Mouse (Mus musculus): ENCODE results near the gene Glod4. TPM values are rescaled to one million over a fixed set of nuclear protein-coding genes. Genes with fewer than 3 reads are reported as not detected.
A peak's percentile ranks its signal among the peaks of the same experiment; 100 is the strongest.

The Glod4 gene
- polyA plus RNA-seq, 1 experiment from 2014 or later: 122 TPM

DNA sequence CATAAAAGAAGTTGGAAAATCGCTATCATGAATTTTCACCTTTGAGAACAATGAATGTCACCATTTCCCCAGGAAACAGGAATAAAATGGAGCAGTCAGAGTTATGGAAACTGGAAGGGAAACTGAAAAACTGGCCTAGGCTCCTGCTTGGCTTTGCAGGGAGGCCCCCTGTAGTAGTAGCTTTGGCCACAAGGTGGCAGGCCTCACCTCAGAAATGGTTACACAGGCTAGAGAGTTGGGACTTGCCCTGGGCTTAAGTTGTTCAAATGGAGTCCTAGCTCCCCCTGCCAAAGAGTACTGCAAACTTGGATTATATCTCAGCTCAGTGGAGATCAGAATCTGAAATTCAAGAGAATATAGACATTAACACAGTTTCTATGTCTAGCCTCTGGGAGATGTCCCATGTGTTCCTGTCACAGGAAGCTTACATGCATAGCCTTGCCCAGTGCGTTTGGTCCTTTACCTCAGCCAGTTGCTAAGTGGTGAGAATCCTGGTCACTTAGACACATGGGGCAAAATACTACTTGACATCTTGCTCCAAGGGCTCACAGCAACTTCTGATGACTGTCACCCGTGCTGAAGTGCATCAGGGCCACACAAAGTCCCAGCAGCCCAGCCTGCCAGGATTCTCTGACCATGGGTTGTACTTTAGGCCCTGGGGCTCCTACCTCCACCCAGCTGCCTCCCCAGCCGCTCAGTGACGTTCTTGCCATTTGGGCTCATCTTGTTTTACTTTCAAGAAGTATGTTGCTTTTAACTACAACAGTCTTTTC, 9.8 kb upstream of the Glod4 start:
- H3K27me3 ChIP-seq (ENCODE audit: control insufficient read depth, insufficient read depth, low read length): no peaks in the 10 kb centered on the region
- H3K27ac ChIP-seq (ENCODE audit: low read length): no peak overlapping the region
- peaks cover 16% of the 10 kb centered on the region for H3K36me3 ChIP-seq (ENCODE audit: control insufficient read depth, insufficient read depth)
- H3K9me3 ChIP-seq (replicated peaks; ENCODE audit: control insufficient read depth, low read length): no peaks in the 10 kb centered on the region
- 46% methylated on average over 5 of the region's 5 CpGs for WGBS
- H3K4me2 ChIP-seq (ENCODE audit: low read depth, low read length): no peak overlapping the region
- no peak overlapping the region for H3K4me3 ChIP-seq (ENCODE audit: low read length)
- no peaks in the 10 kb centered on the region for H3K4me1 ChIP-seq (ENCODE audit: control insufficient read depth, insufficient read depth, low read length)
- peak; percentile 72 for ATAC-seq (replicated peaks; ENCODE audit: extremely low read depth, insufficient read depth, low FRiP score)
- H3K9ac ChIP-seq (ENCODE audit: low read length): no peak overlapping the region

DNA sequence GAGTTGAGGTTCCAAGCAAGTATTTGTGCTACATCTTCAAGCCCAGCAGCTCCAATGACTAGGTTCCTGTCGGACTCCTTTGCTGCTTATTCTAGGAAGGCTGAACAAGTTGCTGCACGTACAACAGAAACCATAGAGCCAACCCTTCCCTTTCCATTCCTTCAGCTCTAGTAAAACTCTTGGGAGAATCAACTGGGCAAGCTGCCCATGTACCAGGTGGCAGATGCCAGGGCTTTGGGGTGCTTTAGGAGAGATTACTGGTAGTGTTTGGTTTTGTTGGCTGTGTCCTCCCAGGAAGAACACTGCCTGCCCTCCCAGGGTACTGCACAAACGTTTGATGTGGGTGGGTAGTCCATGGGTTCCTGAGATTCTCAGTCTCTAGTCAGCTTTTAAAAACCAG, 8.5 kb upstream of the Glod4 start:
- Histone ChIP-seq H3K9ac (ENCODE audit: low read length) (no peak overlapping the region), H3K27me3 (ENCODE audit: control insufficient read depth, insufficient read depth, low read length) (no peaks in the 10 kb centered on the region), H3K4me1 (ENCODE audit: control insufficient read depth, insufficient read depth, low read length) (no peaks in the 10 kb centered on the region), H3K9me3 (replicated peaks; ENCODE audit: control insufficient read depth, low read length) (no peaks in the 10 kb centered on the region), H3K27ac (ENCODE audit: low read length) (no peak overlapping the region), H3K36me3 (ENCODE audit: control insufficient read depth, insufficient read depth) (peaks cover 16% of the 10 kb centered on the region), H3K4me2 (ENCODE audit: low read depth, low read length) (no peak overlapping the region), H3K4me3 (ENCODE audit: low read length) (no peak overlapping the region)
- WGBS: 55% methylated on average over 3 of the region's 3 CpGs
- ATAC-seq (replicated peaks; ENCODE audit: extremely low read depth, insufficient read depth, low FRiP score): no peak

DNA sequence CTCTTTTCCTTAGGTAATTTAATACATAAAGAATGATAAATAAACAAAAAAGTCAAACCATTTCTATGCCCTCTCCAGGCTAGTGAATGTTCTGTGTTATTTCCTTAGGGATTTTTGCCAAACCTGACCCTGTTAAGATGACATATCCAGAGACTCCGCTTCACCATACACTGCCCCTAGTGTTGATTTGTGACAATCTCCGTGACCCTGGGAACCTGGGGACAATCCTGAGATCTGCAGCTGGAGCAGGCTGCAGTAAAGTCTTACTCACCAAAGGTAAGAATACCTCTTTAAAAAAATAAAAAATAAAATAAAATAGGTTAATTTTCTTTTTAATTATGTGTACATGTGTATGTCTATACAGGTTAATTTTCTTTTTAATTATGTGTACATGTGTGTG, 3.7 kb upstream of the Glod4 start:
- no peaks in the 10 kb centered on the region for H3K9me3 ChIP-seq (replicated peaks; ENCODE audit: control insufficient read depth, low read length)
- H3K4me2 ChIP-seq (ENCODE audit: low read depth, low read length): no peak overlapping the region
- no peak overlapping the region for H3K4me3 ChIP-seq (ENCODE audit: low read length)
- peaks cover 19% of the 10 kb centered on the region for H3K36me3 ChIP-seq (ENCODE audit: control insufficient read depth, insufficient read depth)
- 39% methylated on average over 2 of the region's 2 CpGs for WGBS
- no peak overlapping the region for H3K27ac ChIP-seq (ENCODE audit: low read length)
- H3K27me3 ChIP-seq (ENCODE audit: control insufficient read depth, insufficient read depth, low read length): no peaks in the 10 kb centered on the region
- H3K4me1 ChIP-seq (ENCODE audit: control insufficient read depth, insufficient read depth, low read length): peaks cover 14% of the 10 kb centered on the region
- no peak overlapping the region for H3K9ac ChIP-seq (ENCODE audit: low read length)
- ATAC-seq (replicated peaks; ENCODE audit: extremely low read depth, insufficient read depth, low FRiP score): no peak

DNA sequence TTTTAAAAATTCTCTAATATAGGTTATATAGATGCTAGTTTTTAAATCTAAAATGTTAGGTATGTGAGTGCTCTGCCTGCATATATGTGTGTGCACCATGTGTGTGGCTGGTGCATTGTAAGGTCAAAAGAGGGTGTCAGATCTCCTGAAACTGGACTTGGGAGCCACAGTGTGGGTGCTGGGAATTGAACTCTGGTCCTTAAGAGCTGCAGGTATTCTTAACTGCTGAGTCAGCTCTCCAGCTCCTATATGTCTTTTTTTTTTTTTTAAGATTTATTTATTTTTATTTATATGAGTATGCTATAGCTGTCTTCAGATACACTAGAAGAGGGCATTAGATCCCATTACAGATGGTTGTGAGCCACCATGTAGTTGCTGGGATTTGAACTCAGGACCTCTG, 2.9 kb upstream of the Glod4 start:
- no peak overlapping the region for H3K4me3 ChIP-seq (ENCODE audit: low read length)
- H3K4me1 ChIP-seq (ENCODE audit: control insufficient read depth, insufficient read depth, low read length): peaks cover 14% of the 10 kb centered on the region
- H3K27ac ChIP-seq (ENCODE audit: low read length): no peak overlapping the region
- no peak overlapping the region for H3K9ac ChIP-seq (ENCODE audit: low read length)
- H3K36me3 ChIP-seq (ENCODE audit: control insufficient read depth, insufficient read depth): peaks cover 19% of the 10 kb centered on the region
- ATAC-seq (replicated peaks; ENCODE audit: extremely low read depth, insufficient read depth, low FRiP score): no peak
- H3K27me3 ChIP-seq (ENCODE audit: control insufficient read depth, insufficient read depth, low read length): no peaks in the 10 kb centered on the region
- H3K9me3 ChIP-seq (replicated peaks; ENCODE audit: control insufficient read depth, low read length): no peaks in the 10 kb centered on the region
- H3K4me2 ChIP-seq (ENCODE audit: low read depth, low read length): no peak overlapping the region

DNA sequence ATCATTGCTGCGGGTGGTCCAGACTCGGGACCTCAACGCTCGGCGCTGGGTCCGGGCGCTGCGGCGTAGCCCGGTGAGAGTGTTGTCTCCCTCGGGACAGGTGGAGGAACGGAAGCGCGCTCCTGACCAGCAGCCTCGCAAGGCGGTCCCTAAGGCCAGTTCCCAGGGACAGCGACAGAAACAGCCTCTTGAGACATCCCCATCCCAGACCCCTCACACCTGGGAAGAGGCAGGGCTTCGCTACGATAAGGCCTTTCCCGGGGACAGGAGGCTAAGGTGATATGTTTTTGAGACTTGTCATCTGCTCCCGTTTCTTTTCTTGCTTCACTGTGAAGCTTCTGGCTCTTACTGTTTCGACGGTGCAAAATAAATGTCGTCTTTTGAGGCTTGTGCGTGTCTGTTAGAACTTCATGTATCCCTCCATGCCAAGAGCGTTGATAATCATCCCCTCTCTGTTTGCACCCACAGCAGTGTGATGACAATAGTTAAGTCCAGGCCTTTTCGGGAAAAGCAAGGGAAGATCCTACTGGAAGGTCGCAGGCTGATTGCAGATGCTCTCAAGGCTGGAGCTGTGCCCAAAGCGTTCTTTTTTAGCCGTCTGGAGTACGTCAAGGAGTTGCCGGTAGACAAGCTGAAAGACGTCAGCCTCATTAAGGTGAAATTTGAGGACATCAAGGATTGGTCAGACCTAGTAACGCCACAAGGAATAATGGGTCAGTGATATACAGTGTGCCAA, 454 bp upstream of the Glod4 start:
- peak overlapping the region; percentile 88 for H3K9ac ChIP-seq (ENCODE audit: low read length)
- peak overlapping the region; percentile 88 for H3K4me3 ChIP-seq (ENCODE audit: low read length)
- H3K27ac ChIP-seq (ENCODE audit: low read length): peak overlapping the region; percentile 66
- ATAC-seq (replicated peaks; ENCODE audit: extremely low read depth, insufficient read depth, low FRiP score): peak; percentile 42; the same call in 1 of the 2 replicates
- H3K9me3 ChIP-seq (replicated peaks; ENCODE audit: control insufficient read depth, low read length): no peaks in the 10 kb centered on the region
- peaks cover 14% of the 10 kb centered on the region for H3K4me1 ChIP-seq (ENCODE audit: control insufficient read depth, insufficient read depth, low read length)
- H3K36me3 ChIP-seq (ENCODE audit: control insufficient read depth, insufficient read depth): peaks cover 13% of the 10 kb centered on the region
- H3K4me2 ChIP-seq (ENCODE audit: low read depth, low read length): peak overlapping the region; percentile 85
- no peaks in the 10 kb centered on the region for H3K27me3 ChIP-seq (ENCODE audit: control insufficient read depth, insufficient read depth, low read length)
- 1% methylated on average over 34 of the region's 34 CpGs for WGBS

DNA sequence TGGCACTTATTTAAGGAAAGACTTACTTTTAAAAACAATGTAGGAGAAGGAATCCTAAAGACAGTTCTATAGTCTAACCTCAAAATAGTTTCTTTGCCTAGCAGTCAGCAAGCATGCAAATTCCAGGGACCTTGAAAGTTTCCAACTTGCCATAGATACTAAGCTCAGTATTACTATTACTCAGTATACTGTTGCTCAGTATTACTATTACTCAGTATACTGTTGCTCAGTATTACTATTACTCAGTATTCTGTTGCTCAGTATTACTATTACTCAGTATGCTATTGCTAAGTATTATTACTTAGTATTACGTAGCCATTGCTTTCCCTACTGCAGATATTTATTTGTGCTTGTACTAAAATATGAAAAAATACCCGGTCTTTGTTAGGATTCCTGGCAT, 3.8 kb downstream of the Glod4 start:
- ATAC-seq (replicated peaks; ENCODE audit: extremely low read depth, insufficient read depth, low FRiP score): no peak

DNA sequence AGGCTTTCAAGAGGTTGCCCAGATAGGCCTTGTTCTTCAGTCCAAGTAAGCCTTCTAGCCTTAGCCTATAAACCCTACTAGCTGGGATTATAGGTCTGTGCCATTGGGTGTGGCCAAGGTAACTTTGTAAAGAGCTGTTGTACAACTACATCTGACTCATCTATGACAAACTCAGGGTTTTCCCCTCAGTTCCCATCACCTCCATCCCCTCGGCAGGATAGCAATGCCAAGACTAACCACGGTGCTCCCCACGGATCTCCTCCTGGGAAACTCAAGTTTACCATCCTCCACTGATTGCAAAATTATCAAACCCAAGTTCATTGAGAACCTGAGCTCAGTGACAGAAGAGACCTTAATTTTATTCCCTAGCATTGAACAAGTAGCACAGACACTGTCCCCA, 7.4 kb downstream of the Glod4 start:
- ATAC-seq (replicated peaks; ENCODE audit: extremely low read depth, insufficient read depth, low FRiP score): no peak
- Histone ChIP-seq H3K36me3 (ENCODE audit: control insufficient read depth, insufficient read depth) (peaks cover 29% of the 10 kb centered on the region), H3K9me3 (replicated peaks; ENCODE audit: control insufficient read depth, low read length) (no peaks in the 10 kb centered on the region), H3K4me2 (ENCODE audit: low read depth, low read length) (no peak overlapping the region), H3K4me1 (ENCODE audit: control insufficient read depth, insufficient read depth, low read length) (no peaks in the 10 kb centered on the region), H3K4me3 (ENCODE audit: low read length) (no peak overlapping the region), H3K27me3 (ENCODE audit: control insufficient read depth, insufficient read depth, low read length) (no peaks in the 10 kb centered on the region), H3K9ac (ENCODE audit: low read length) (no peak overlapping the region), H3K27ac (ENCODE audit: low read length) (no peak overlapping the region)
- WGBS: 90% methylated on average over 3 of the region's 3 CpGs

More for the DNA sequence above, 3.8 kb downstream of the Glod4 start:
- 96% methylated on average over 2 of the region's 2 CpGs for WGBS
- Histone ChIP-seq H3K4me2 (ENCODE audit: low read depth, low read length) (no peak overlapping the region), H3K27ac (ENCODE audit: low read length) (no peak overlapping the region), H3K4me3 (ENCODE audit: low read length) (no peak overlapping the region), H3K27me3 (ENCODE audit: control insufficient read depth, insufficient read depth, low read length) (no peaks in the 10 kb centered on the region), H3K4me1 (ENCODE audit: control insufficient read depth, insufficient read depth, low read length) (peaks cover 11% of the 10 kb centered on the region), H3K9ac (ENCODE audit: low read length) (no peak overlapping the region), H3K9me3 (replicated peaks; ENCODE audit: control insufficient read depth, low read length) (no peaks in the 10 kb centered on the region), H3K36me3 (ENCODE audit: control insufficient read depth, insufficient read depth) (peaks cover 8% of the 10 kb centered on the region)

DNA sequence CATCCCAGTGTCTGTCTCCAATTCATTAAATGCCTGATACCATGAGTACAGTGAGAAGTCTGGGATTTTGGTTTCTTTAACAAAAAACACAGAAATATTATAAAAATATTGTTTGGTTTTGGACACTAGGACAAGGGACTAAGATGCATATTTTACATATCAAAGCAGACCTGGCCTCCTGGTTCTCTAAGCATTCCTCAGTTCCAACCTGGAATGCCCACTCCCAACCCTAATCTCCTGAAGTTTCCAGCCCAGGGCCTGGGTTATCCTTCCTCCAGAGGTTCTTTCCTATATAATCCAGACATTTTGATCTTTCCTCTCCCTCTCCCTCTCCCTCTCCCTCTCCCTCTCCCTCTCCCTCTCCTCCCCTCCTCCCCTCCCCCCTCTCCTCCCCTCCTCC, 18.5 kb downstream of the Glod4 start:
- Histone ChIP-seq H3K9me3 (replicated peaks; ENCODE audit: control insufficient read depth, low read length) (no peaks in the 10 kb centered on the region), H3K36me3 (ENCODE audit: control insufficient read depth, insufficient read depth) (peaks cover 8% of the 10 kb centered on the region; the same call in 1 of the 2 replicates), H3K4me3 (ENCODE audit: low read length) (no peak overlapping the region), H3K27ac (ENCODE audit: low read length) (no peak overlapping the region), H3K4me2 (ENCODE audit: low read depth, low read length) (no peak overlapping the region), H3K27me3 (ENCODE audit: control insufficient read depth, insufficient read depth, low read length) (no peaks in the 10 kb centered on the region), H3K9ac (ENCODE audit: low read length) (no peak overlapping the region), H3K4me1 (ENCODE audit: control insufficient read depth, insufficient read depth, low read length) (no peaks in the 10 kb centered on the region)
- no peak for ATAC-seq (replicated peaks; ENCODE audit: extremely low read depth, insufficient read depth, low FRiP score)

DNA sequence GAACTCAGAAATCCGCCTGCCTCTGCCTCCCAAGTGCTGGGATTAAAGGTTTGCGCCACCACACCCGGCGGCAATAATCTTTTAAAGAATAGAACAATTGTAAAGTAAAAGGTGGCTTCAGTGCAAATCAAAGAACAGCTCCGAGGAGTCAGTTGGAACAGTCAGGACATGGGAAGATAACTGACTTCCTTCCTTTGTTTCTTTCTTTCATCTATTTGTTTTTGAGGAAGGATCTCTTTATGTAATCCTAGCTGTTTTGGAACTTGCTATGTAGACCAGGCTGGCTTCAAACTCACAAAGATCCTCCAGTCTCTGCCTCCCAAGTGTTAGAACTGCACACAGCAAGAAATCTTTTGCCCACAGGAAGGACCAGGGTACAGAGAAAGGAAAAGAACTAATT, 18.9 kb downstream of the Glod4 start:
- Histone ChIP-seq H3K27ac (ENCODE audit: low read length) (no peak overlapping the region), H3K9me3 (replicated peaks; ENCODE audit: control insufficient read depth, low read length) (no peaks in the 10 kb centered on the region), H3K9ac (ENCODE audit: low read length) (no peak overlapping the region), H3K4me3 (ENCODE audit: low read length) (no peak overlapping the region), H3K36me3 (ENCODE audit: control insufficient read depth, insufficient read depth) (peaks cover 8% of the 10 kb centered on the region; the same call in 1 of the 2 replicates), H3K27me3 (ENCODE audit: control insufficient read depth, insufficient read depth, low read length) (no peaks in the 10 kb centered on the region), H3K4me2 (ENCODE audit: low read depth, low read length) (no peak overlapping the region), H3K4me1 (ENCODE audit: control insufficient read depth, insufficient read depth, low read length) (no peaks in the 10 kb centered on the region)
- 90% methylated on average over 5 of the region's 5 CpGs for WGBS
- no peak for ATAC-seq (replicated peaks; ENCODE audit: extremely low read depth, insufficient read depth, low FRiP score)
